22 mouse cellular contexts compared by ENCODE assay signal in genomic region chr10:44029566-44029965, GRCm38 (mm10).
DNase-seq lines count a peak whose midpoint lies in the region; ATAC-seq and TF ChIP-seq lines count a peak whose summit lies in the region.
"Had no signal": no experiment of that assay in that cellular context is flagged by ENCODE, and none has a peak within 500 bp of the region (broad histone marks: within the 10 kb centered on the region; RNA-seq: fewer than 3 reads in every experiment).

No protein-coding gene starts in this region.

- peak overlapping the region; percentile 67 for H3K27ac ChIP-seq in bone marrow macrophage, adult 2 months (ENCODE audit: insufficient read depth, low read depth, low read length)
- H3K27ac ChIP-seq: forebrain, embryonic 10.5 days; hindbrain, embryonic 14.5 days; kidney, postnatal 0 days; layer of hippocampus, adult 2 months; liver, embryonic 14.5 days; lung, embryonic 15.5 days; neural tube, embryonic 12.5 days had no signal

- H3K4me1 ChIP-seq in bone marrow macrophage, adult 2 months (ENCODE audit: control insufficient read depth, insufficient read depth, low read length), result peaks cover 27% of the 10 kb centered on the region
- H3K4me1 ChIP-seq: forebrain, embryonic 10.5 days; heart, embryonic 12.5 days; lung, embryonic 15.5 days; neural tube, embryonic 12.5 days had no signal

- H3K4me3 ChIP-seq in bone marrow macrophage, adult 2 months (ENCODE audit: insufficient read depth, low read length), result no peak overlapping the region
- H3K4me3 ChIP-seq: forebrain, embryonic 10.5 days; heart, embryonic 12.5 days; layer of hippocampus, adult 2 months; lung, embryonic 15.5 days; neural tube, embryonic 12.5 days had no signal

- no peak for ATAC-seq in CD4-positive, CD25-positive, alpha-beta regulatory T cell, adult 4 months
- peak; percentile 98 for ATAC-seq in megakaryocyte progenitor cell, adult 5-6 weeks (replicated peaks; ENCODE audit: poor library complexity)
- ATAC-seq: intestine, embryonic 16.5 days had no signal

- DNase-seq in CD4-positive, CD25-positive, alpha-beta regulatory T cell, adult 2 months (ENCODE audit: low read depth, low spot score), result peak; percentile 18
- peak; percentile 67 for DNase-seq in CD4-positive helper T cell, adult 2 months (ENCODE audit: low read depth, low spot score)
- no peak for DNase-seq in retina, postnatal 1 day
- DNase-seq in MN1 (ENCODE audit: low spot score), result no peak
- DNase-seq in thymus, adult 18-20 months, result no peak
- DNase-seq: cerebellum, adult 9-10 months; embryo, embryonic 11 days; heart, postnatal 14 days; layer of hippocampus, postnatal 36 days; right cerebral cortex, adult 18-20 months had no signal

- TF ChIP-seq POLR2A in bone marrow macrophage, adult 2 months (IDR thresholded peaks at IDR 0.05; ENCODE audit: borderline replicate concordance, low read depth, low read length), result no peak

- no peak for TF ChIP-seq CTCF in bone marrow macrophage, adult 2 months (IDR thresholded peaks at IDR 0.05; ENCODE audit: low read depth, low read length)

Comparison
In these comparisons a context has a peak if more than half of its experiments do, and no peak if none do; other contexts are left out.
1. DNase-seq: peak in CD4-positive, CD25-positive, alpha-beta regulatory T cell, adult 2 months (single experiment) and CD4-positive helper T cell, adult 2 months (single experiment); none in retina, postnatal 1 day (single experiment), MN1 (single experiment) and thymus, adult 18-20 months (0 of 2).